Mouse (Mus musculus) heart, embryonic 14.5 days (tissue): ENCODE measurements around the gene Cyp4f13. TPM values are rescaled to one million over a fixed set of nuclear protein-coding genes. Genes with fewer than 3 reads are reported as not detected.

Source experiments
- ATAC-seq: fragments of 200-750 bp; cut with Nextera tagmentation; 2 replicates; pipeline ENCODE4 v1.8.0; 2017; ENCODE audit warnings: low read depth, moderate TSS enrichment; ENCODE audit not compliant: insufficient number of reproducible peaks, insufficient read depth, low FRiP score
- H3K27ac ChIP-seq, 2 experiments: fragments of 200-500 bp in 1 of 2; fragments of 300-500 bp in 1 of 2; sonication (generic) in 1 of 2; replicated peaks in 1 of 2; 2 replicates each; pipeline ENCODE4 v1.5.1; 2012 to 2014; ENCODE audit warnings: low read depth in 2 of 2, low read length in 2 of 2, control low read depth in 1 of 2, mild to moderate bottlenecking in 1 of 2, mixed read lengths in 1 of 2; ENCODE audit not compliant: control insufficient read depth in 1 of 2, insufficient read depth in 1 of 2
- H3K27me3 ChIP-seq: fragments of 300-500 bp; sonication (generic); 2 replicates; pipeline ENCODE4 v1.6.1; 2014; ENCODE audit warnings: mild to moderate bottlenecking, low read length, control low read depth; ENCODE audit not compliant: control insufficient read depth, insufficient read depth
- H3K36me3 ChIP-seq: fragments of 300-500 bp; sonication (generic); 2 replicates; pipeline ENCODE4 v1.6.1; 2014; ENCODE audit warnings: mild to moderate bottlenecking, control low read depth, low read length, mixed read lengths; ENCODE audit not compliant: control insufficient read depth, insufficient read depth
- H3K4me1 ChIP-seq, 2 experiments: fragments of 200-500 bp in 1 of 2; fragments of 300-500 bp in 1 of 2; sonication (generic) in 1 of 2; 2 replicates each; pipeline ENCODE4 v1.6.1; 2012 to 2014; ENCODE audit warnings: low read length in 2 of 2, control low read depth in 1 of 2, mixed read lengths in 1 of 2; ENCODE audit not compliant: control insufficient read depth in 2 of 2, insufficient read depth in 2 of 2
- H3K4me2 ChIP-seq: fragments of 300-500 bp; sonication (generic); 2 replicates; pipeline ENCODE4 v1.6.1; 2014; ENCODE audit warnings: mild to moderate bottlenecking, low read length
- H3K4me3 ChIP-seq, 2 experiments: fragments of 200-500 bp in 1 of 2; fragments of 300-500 bp in 1 of 2; sonication (generic) in 1 of 2; 2 replicates each; pipeline ENCODE4 v1.5.1; 2012 to 2014; ENCODE audit warnings: low read length in 2 of 2, mild to moderate bottlenecking in 2 of 2, control low read depth in 1 of 2, low read depth in 1 of 2, moderate library complexity in 1 of 2; ENCODE audit not compliant: control insufficient read depth in 1 of 2, insufficient read depth in 1 of 2
- H3K9ac ChIP-seq: fragments of 300-500 bp; sonication (generic); 2 replicates; pipeline ENCODE4 v1.6.1; 2014; ENCODE audit warnings: mild to moderate bottlenecking, low read length
- H3K9me3 ChIP-seq: fragments of 300-500 bp; sonication (generic); 2 replicates; pipeline ENCODE4 v1.6.1; 2016; ENCODE audit warnings: low read length, control low read depth; ENCODE audit not compliant: control insufficient read depth
- WGBS: fragments of 180-500 bp; shearing (Covaris S2); extraction: QIAGEN DNeasy Blood & Tissue Kit; methylation state at CpG from one replicate; pipeline ENCODE4 v1.1.7; 2014; 5-methylcytosine and 5-hydroxymethylcytosine counted together
- polyA plus RNA-seq: library from polyadenylated mRNA; unstranded; fragments of >200 nt; fragmentation: Nextera tagmentation; extraction: Ambion mirVana; gene quantifications from 2 replicates; pipeline ENCODE4 v1.2.1, GENCODE M21; 2014

Gene Cyp4f13
- polyA plus RNA-seq, 1 experiment from 2014 or later, result 11.8 TPM

- H3K4me2 ChIP-seq, result no peak overlapping the region
- peaks cover 2 to 6% of the 10 kb centered on the region in 2 experiments; a peak in 3 of 4 replicates for H3K4me1 ChIP-seq
- no peaks in the 10 kb centered on the region for H3K9me3 ChIP-seq
- no peaks in the 10 kb centered on the region for H3K27me3 ChIP-seq
- H3K9ac ChIP-seq, result no peak overlapping the region
- H3K4me3 ChIP-seq, result no peak overlapping the region
- no peaks in the 10 kb centered on the region for H3K36me3 ChIP-seq
- H3K27ac ChIP-seq, result no peak overlapping the region
- 74% methylated on average over 5 of the region's 5 CpGs for WGBS
- no peak for ATAC-seq
Observed at GRCm38 (mm10) chr17:32927803-32928202, 19.4 kb downstream of the Cyp4f13 start.

GRCm38 (mm10) chr17:32924658-32925312 lies 22.4 kb downstream of the Cyp4f13 start:
- peak overlapping the region; percentile 76 for H3K9ac ChIP-seq
- no peaks in the 10 kb centered on the region for H3K36me3 ChIP-seq
- peak overlapping the region; percentile 84 for H3K4me2 ChIP-seq
- H3K4me3 ChIP-seq, result peak overlapping the region; percentile 54 to 61
- H3K27me3 ChIP-seq, result no peaks in the 10 kb centered on the region
- H3K9me3 ChIP-seq, result peaks cover 11% of the 10 kb centered on the region
- ATAC-seq, result peak; percentile 78
- WGBS, result 17% methylated on average over 32 of the region's 32 CpGs
- peak overlapping the region; percentile 37 to 38 for H3K27ac ChIP-seq
- peaks cover 2 to 6% of the 10 kb centered on the region in 2 experiments; a peak in 3 of 4 replicates for H3K4me1 ChIP-seq

GRCm38 (mm10) chr17:32923681-32924080 lies 23.5 kb downstream of the Cyp4f13 start:
- no peak overlapping the region for H3K27ac ChIP-seq
- no peak overlapping the region for H3K9ac ChIP-seq
- H3K27me3 ChIP-seq, result no peaks in the 10 kb centered on the region
- H3K36me3 ChIP-seq, result no peaks in the 10 kb centered on the region
- no peak overlapping the region for H3K4me2 ChIP-seq
- peaks cover 2 to 6% of the 10 kb centered on the region in 2 experiments; a peak in 3 of 4 replicates for H3K4me1 ChIP-seq
- H3K4me3 ChIP-seq, result no peak overlapping the region
- H3K9me3 ChIP-seq, result peaks cover 11% of the 10 kb centered on the region
- 88% methylated on average over 1 of the region's 1 CpGs for WGBS
- no peak for ATAC-seq

DNA sequence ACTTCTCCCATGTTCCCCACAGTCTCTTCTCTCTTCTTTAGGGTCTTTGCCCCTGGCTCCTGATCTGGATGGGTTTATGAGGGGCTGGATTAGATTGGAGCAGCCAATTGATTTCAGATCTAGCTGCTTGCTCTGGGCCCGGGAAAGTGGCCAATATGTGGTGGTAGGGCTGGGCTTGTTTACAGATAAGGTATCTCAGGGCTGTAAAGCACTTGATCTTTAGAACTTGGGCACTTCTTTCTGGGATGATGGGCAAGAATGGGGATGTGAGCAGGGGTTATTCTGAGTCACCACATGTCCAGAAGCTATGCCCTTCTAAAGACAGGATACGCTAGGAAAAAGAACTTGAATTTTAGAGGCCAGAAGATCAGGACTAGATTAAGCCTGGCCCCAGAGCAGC lies 28.1 kb downstream of the Cyp4f13 start:
- H3K27ac ChIP-seq, result no peak overlapping the region
- H3K4me1 ChIP-seq, result no peaks in the 10 kb centered on the region
- ATAC-seq, result no peak
- WGBS, result 42% methylated on average over 2 of the region's 2 CpGs
- no peaks in the 10 kb centered on the region for H3K27me3 ChIP-seq
- no peak overlapping the region for H3K9ac ChIP-seq
- no peaks in the 10 kb centered on the region for H3K36me3 ChIP-seq
- H3K4me3 ChIP-seq, result no peak overlapping the region
- H3K4me2 ChIP-seq, result no peak overlapping the region
- peaks cover 11% of the 10 kb centered on the region for H3K9me3 ChIP-seq

DNA sequence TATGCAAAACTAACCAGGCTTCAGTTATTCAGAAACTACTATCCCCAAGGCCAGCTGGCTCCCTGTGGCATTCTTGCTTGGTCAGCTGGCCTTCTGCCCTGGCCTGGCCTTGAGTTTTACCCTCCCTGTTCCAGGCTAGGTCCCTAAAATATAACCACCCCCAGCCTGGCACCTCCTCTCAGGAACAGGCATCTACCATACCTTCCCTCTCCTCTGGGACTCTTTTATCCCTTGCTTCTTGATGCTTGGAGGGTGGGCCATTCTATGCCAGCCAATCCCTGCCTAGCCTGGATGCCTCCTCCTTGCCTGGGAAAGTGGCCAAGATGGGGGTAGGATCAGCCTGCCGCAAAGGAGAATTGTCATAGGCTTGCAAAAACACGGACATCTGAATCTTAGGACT lies 30.1 kb downstream of the Cyp4f13 start, which contains the start of gene Cyp4f14:
Cyp4f14 (minus strand) TSS at position 212 of the 400 bp plus-strand sequence.
- ATAC-seq, result no peak
- 55% methylated on average over 2 of the region's 2 CpGs for WGBS
- Histone ChIP-seq H3K9me3 (peaks cover 11% of the 10 kb centered on the region), H3K4me3 (no peak within 1 kb of the TSS), H3K27ac (no peak within 1 kb of the TSS), H3K36me3 (no peaks in the 10 kb centered on the region), H3K4me1 (no peaks in the 10 kb centered on the region), H3K27me3 (0 out of 2 replicates have a peak, but pooled peaks cover 6% of the 10 kb centered on the region), H3K9ac (no peak within 1 kb of the TSS), H3K4me2 (no peak within 1 kb of the TSS)

- peaks cover 9% of the 10 kb centered on the region for H3K9me3 ChIP-seq
- ATAC-seq, result no peak
- no peaks in the 10 kb centered on the region for H3K4me1 ChIP-seq
- H3K4me3 ChIP-seq, result no peak overlapping the region
- H3K9ac ChIP-seq, result no peak overlapping the region
- H3K4me2 ChIP-seq, result no peak overlapping the region
- no peaks in the 10 kb centered on the region for H3K36me3 ChIP-seq
- peaks cover 10% of the 10 kb centered on the region; the same call in 1 of the 2 replicates for H3K27me3 ChIP-seq
- 71% methylated on average over 1 of the region's 1 CpGs for WGBS
- H3K27ac ChIP-seq, result no peak overlapping the region
Observed at GRCm38 (mm10) chr17:32916075-32916474, 31.1 kb downstream of the Cyp4f13 start.

DNA sequence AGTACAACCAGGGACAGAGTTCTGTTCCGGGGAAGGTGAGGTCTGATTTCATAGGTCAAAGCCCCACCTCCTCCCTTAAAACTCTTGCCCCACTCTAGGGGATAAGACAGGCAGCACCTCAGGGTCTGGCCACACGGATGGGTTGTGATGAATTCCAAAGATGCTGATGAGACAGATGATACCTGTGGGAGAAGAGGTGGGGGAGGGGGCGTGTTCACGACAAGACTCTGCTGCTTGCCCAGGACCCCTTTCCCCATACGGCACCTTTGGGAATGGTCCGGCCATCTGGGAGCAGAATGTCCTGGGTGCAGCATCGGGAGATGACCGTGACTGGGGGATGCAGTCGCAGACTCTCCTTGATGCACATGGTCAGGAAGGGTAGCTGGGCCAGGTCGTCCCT lies 41.0 kb downstream of the Cyp4f13 start:
- Histone ChIP-seq H3K4me1 (no peaks in the 10 kb centered on the region), H3K27me3 (peaks cover 18% of the 10 kb centered on the region; the same call in 1 of the 2 replicates), H3K36me3 (no peaks in the 10 kb centered on the region), H3K27ac (no peak overlapping the region), H3K9me3 (no peaks in the 10 kb centered on the region), H3K9ac (no peak overlapping the region), H3K4me2 (no peak overlapping the region), H3K4me3 (no peak overlapping the region)
- no peak for ATAC-seq
- WGBS, result 70% methylated on average over 10 of the region's 10 CpGs

DNA sequence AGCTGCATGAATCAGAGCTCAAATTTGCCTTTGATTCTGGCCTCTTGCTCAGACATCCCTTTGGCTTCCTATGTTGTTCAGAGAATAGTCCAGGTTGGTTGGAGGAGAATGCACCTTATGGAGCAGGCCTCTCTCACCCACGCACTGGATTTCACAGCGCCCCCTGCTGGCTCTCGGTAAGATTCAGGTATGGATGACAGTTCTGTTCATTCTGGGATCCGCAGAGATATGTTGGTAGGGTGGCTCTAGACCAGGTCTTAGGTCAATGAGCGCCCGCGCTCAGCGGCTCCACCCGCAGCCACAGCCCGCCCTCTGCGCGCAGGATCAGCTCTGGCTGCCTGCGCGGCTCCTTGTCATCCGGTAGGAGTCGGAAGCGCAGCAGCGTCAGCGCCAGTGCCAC lies 42.0 kb downstream of the Cyp4f13 start:
- WGBS, result 12% methylated on average over 19 of the region's 19 CpGs
- H3K9ac ChIP-seq, result no peak overlapping the region
- H3K36me3 ChIP-seq, result no peaks in the 10 kb centered on the region
- no peaks in the 10 kb centered on the region for H3K9me3 ChIP-seq
- peaks cover 18% of the 10 kb centered on the region; the same call in 1 of the 2 replicates for H3K27me3 ChIP-seq
- H3K4me3 ChIP-seq, result no peak overlapping the region
- no peaks in the 10 kb centered on the region for H3K4me1 ChIP-seq
- no peak overlapping the region for H3K27ac ChIP-seq
- ATAC-seq, result no peak
- H3K4me2 ChIP-seq, result peak overlapping the region; percentile 46
